Mouse (Mus musculus): ENCODE measurements around the gene Wnt1.

Gene Wnt1

GRCm38 (mm10) chr15:98778191-98778770, 11.4 kb upstream of the Wnt1 start:
- DNase-seq (ENCODE audit: low read depth, low spot score): no peak

GRCm38 (mm10) chr15:98778806-98779205, 10.9 kb upstream of the Wnt1 start:
- no peak for DNase-seq (ENCODE audit: low read depth, low spot score)

GRCm38 (mm10) chr15:98780075-98780474, 9.6 kb upstream of the Wnt1 start:
- DNase-seq (ENCODE audit: low read depth, low spot score): no peak

GRCm38 (mm10) chr15:98780573-98780972, 9.1 kb upstream of the Wnt1 start:
- no peak for DNase-seq (ENCODE audit: low read depth, low spot score)

- no peak for DNase-seq (ENCODE audit: low read depth, low spot score)
Measured at GRCm38 (mm10) chr15:98781166-98781565, 8.5 kb upstream of the Wnt1 start.

GRCm38 (mm10) chr15:98785744-98786143, 3.9 kb upstream of the Wnt1 start:
- peak; percentile 19 for DNase-seq (ENCODE audit: low read depth, low spot score)

GRCm38 (mm10) chr15:98787930-98788329, 1.7 kb upstream of the Wnt1 start:
- no peak for DNase-seq (ENCODE audit: low read depth, low spot score)

GRCm38 (mm10) chr15:98788972-98789660, 541 bp upstream of the Wnt1 start:
- DNase-seq (ENCODE audit: low read depth, low spot score): no peak

GRCm38 (mm10) chr15:98790761-98791160, 1.1 kb downstream of the Wnt1 start:
- no peak for DNase-seq (ENCODE audit: low read depth, low spot score)

GRCm38 (mm10) chr15:98791221-98791620, 1.6 kb downstream of the Wnt1 start:
- DNase-seq (ENCODE audit: low read depth, low spot score): no peak

GRCm38 (mm10) chr15:98791771-98792170, 2.1 kb downstream of the Wnt1 start:
- no peak for DNase-seq (ENCODE audit: low read depth, low spot score)

GRCm38 (mm10) chr15:98792233-98793020, 2.8 kb downstream of the Wnt1 start:
- DNase-seq (ENCODE audit: low read depth, low spot score): no peak

GRCm38 (mm10) chr15:98793141-98793698, 3.6 kb downstream of the Wnt1 start:
- no peak for DNase-seq (ENCODE audit: low read depth, low spot score)

GRCm38 (mm10) chr15:98796803-98797595, 7.3 kb downstream of the Wnt1 start:
- no peak for DNase-seq (ENCODE audit: low read depth, low spot score)

GRCm38 (mm10) chr15:98797835-98798492, 8.3 kb downstream of the Wnt1 start:
- DNase-seq (ENCODE audit: low read depth, low spot score): no peak

GRCm38 (mm10) chr15:98798903-98799302, 9.2 kb downstream of the Wnt1 start:
- DNase-seq (ENCODE audit: low read depth, low spot score): no peak

- DNase-seq (ENCODE audit: low read depth, low spot score): peak; percentile 49
Measured at GRCm38 (mm10) chr15:98799396-98799795, 9.7 kb downstream of the Wnt1 start.

- no peak for DNase-seq (ENCODE audit: low read depth, low spot score)
Measured at GRCm38 (mm10) chr15:98802926-98803325, 13.3 kb downstream of the Wnt1 start.

GRCm38 (mm10) chr15:98804054-98804453, 14.4 kb downstream of the Wnt1 start:
- peak; percentile 24 for DNase-seq (ENCODE audit: low read depth, low spot score)

GRCm38 (mm10) chr15:98805324-98806040, 15.8 kb downstream of the Wnt1 start:
- no peak for DNase-seq (ENCODE audit: low read depth, low spot score)
